Mouse (Mus musculus) MEL-GATA-1-ER (cell line): ENCODE measurements around the gene Kank1.
A peak's percentile ranks its signal among the peaks of the same experiment; 100 is the strongest.

Experiments used
- DNase-seq: peaks from one replicate; pipeline ENCODE4 v3.0.0-alpha.2; 2012; ENCODE audit warnings: low read depth; ENCODE audit errors: extremely low read depth

The Kank1 gene

DNA sequence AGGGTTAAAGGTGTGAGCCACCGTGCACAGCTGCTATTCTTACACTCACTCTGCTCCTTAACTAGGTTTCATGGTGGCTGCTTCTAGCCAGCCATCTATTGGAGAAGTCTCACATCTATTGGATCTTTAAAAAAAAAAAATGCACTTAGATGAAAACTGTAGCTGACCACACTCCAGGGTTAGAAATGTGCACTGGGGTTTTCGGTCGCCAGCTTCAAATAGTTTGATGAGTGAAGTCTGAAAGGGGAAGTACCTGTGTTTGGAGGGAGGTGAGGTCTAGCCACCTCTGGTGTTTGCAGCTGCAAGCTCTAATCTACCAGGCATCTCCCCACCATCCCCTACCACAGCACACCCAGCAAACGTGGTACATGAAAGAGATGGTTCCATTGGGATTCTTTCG lies 74.2 kb downstream of the Kank1 start:
- DNase-seq: no peak

- DNase-seq: no peak
Measured at GRCm38 (mm10) chr19:25311626-25312025, 74.9 kb downstream of the Kank1 start.

GRCm38 (mm10) chr19:25315458-25315889 lies 78.7 kb downstream of the Kank1 start:
- DNase-seq: no peak

GRCm38 (mm10) chr19:25315993-25316392 lies 79.2 kb downstream of the Kank1 start:
- no peak for DNase-seq

DNA sequence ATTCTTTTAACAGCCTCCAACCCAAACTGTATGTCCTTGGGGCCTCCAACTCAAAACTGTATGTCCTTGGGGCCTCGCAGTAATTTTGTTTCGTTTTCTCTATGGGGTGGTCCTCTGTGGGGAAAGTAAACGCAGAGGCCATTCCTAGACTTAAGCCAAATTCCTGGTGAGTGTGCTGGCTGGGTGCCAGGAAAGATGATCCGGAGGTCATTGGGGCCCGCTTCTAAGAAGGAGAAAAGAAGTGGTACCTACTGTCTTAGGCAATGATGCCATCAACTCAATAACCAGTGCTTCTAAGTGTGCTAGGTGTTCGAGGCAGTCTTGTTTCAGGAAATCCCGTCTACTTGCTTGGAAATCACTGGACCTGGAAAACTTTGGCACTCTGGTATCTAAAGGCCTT lies 87.5 kb downstream of the Kank1 start:
- no peak for DNase-seq

DNA sequence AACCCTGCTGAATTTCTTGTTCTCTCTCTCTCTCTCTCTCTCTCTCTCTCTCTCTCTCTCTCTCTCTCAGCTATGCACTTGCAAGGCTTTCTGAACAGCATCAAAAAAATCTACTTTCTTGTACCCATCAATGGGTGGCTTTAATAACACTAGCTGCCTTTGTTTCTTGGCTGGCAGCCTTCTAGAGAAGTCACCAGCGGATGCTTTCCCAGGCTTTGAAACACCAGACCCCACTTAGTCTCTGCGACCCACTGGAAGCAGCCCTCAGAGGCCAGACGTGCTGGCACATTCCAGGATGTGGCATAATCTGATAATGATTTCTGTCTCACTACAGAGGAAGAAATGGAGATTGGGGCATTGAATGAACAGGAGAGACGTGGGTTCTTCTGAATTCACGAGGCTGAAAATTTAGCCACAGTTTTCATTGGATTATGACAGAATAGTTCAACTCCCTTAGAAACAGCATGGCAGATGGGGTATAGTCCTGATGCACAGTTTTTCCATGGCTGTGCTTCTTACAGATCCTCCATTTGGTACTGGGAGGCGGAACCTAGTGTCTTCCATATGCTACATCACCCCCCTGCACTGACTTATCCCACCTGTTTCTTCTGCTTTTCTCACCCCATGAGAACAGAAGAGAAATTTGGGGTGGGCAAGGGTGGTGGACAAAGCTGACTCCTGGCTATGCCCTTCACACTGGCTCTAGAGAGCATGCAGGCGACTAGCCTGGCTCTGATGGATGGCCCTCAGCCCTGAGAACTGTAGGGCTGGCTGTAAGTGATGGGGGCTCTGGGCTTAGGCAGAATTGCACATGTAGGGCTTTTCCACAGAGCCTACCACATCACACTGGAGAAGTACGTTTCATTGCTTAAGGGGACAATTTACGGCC lies 88.6 kb downstream of the Kank1 start:
- DNase-seq: no peak

DNA sequence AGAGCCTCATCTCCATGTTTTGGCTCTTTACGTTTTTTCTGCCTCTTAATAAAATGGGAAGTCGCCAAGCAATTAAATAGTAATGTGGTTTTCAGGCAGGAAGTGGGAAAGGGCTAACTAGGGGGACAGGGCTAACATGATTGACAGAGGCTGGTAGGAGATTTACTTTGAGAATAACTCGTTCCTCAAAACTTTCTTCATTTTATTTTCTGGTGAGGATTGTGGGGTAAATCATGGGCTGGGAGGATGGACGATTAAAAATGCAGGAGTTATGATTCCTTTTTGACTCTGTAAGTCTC lies 89.2 kb downstream of the Kank1 start:
- DNase-seq: no peak

- DNase-seq: no peak
Measured at GRCm38 (mm10) chr19:25327633-25328032, 90.9 kb downstream of the Kank1 start.

- DNase-seq: no peak
Measured at GRCm38 (mm10) chr19:25334360-25334759, 97.6 kb downstream of the Kank1 start.

DNA sequence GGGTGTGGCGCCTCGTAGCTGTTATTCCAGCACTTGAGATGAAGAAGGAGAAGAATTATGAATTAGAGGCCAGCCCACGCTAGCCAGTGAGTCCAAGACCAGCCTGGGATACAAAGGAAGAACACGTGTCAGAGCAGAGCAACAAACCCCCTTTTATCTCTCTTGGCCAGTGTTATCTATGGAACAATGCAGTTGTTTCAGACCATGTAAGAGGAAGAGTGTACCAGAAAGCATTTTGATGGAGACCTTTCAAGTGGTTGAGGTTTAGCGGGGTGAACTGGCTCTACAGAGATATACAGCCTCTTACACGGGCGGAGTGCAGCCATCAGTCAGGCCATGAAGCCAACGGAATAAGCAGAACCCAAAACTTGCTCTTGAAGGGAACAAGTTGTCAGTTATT lies 100.0 kb downstream of the Kank1 start:
- no peak for DNase-seq

- no peak for DNase-seq
Measured at GRCm38 (mm10) chr19:25340630-25341620, 104.2 kb downstream of the Kank1 start.

- no peak for DNase-seq
Measured at GRCm38 (mm10) chr19:25342026-25342425, 105.3 kb downstream of the Kank1 start.

- peak; percentile 66 for DNase-seq
Measured at GRCm38 (mm10) chr19:25343657-25344322, 107.0 kb downstream of the Kank1 start.

DNA sequence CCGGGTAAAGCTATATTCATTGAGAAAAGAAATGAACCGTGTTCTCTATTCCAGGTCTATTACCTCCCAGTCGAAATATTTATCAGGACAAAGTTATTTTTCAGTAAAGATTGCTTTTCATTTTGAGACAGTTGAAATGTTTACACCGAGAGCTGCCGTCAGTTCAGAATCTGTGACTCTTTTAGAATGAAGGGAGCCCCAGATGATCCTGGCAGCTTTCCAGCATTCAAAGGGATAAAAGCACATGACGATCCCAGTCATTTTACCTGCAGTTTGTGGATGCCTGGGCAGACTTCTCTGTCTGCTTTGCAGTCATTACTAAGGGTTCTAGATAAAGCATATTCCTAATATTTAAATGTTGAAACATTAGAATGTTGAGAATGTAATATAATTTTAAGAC lies 107.6 kb downstream of the Kank1 start:
- DNase-seq: no peak

DNA sequence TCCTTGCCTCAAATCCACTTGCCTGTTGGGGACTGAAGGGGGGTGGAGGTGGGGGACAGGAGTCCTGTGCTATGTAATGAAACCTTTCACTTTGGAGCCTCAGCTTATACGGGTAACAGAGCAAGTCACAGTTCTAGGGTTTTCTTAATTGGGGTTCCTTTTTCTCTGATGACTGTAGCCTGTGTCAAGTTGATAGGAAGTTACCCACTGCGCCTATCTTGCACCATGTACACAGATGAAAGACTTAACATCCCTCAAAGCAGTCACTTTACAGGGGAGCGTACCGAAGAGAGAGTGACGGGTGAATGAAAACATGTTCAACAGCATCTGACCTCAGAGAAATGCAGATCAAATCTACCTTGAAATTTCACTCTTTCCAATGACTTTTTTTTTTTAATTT lies 109.2 kb downstream of the Kank1 start:
- DNase-seq: no peak

DNA sequence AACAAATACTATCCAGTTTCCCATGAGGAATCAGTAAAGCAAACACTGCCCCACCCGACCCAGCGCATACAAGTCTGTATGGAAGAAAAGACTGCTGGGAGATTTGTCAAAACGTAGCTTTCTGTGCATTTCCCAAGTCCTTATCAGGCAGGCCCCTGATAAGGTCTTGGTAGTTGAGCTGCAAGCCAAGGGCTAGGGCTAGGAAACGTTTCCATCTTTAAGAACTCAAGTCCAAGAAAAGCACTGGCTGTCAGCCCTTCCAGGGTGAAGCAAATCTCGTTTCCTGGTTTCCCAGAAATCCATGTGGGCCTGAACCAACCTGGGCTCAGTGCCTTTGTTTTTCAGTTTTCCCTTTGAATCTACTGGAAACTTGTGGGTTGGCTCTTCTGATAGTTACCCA lies 110.7 kb downstream of the Kank1 start:
- DNase-seq: no peak

DNA sequence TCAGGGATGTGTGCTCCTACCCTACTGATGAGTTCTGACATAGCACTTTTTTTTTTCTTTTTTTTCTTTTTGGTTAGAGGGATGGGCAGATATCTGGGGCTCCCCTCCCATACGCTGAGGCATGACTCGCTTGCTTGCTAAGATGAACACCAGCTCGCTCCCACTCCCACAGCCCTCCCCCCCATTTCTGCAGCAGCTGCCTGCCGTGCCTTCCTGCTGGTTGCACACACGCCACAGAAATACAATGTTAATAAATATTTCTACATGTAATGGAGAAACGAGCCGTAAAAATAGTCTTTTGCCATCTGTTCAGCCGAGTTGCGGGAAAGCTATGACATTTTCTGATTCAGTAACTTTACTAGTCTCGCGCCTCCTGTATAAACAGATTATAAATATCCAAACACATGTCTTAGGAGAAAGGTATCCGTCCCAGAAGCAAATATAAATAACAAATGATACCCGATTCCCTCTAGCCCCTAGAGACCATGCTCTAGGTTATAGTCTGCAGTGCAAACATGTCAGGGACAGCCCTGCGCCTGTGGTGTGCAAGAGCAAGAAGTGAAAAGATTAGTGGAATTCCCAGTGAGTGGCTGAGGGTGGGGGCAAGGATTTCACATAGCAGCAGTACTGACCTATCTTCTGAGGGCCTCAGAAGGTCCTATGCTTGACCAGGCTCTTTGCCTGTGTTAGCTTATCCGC lies 114.6 kb downstream of the Kank1 start:
- no peak for DNase-seq

DNA sequence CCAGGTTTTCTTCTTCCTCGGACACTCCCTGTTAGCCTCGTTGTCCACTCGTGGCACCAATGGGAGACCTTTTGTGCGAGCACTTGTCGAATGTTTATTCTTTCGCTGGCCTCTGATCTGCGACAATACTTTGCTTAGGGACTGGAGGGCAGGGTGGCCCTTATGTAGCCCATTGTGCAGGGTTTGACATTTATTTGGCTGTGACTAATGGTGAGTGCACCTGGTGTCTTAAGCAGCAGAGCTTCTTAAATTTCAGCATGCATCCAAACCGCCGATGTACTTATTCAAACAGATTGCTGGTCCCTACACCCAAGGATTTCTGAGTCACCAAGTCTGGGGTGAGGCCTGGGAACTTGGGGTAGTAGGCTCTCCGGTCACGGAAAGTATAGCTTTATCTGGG lies 120.3 kb downstream of the Kank1 start:
- no peak for DNase-seq

DNA sequence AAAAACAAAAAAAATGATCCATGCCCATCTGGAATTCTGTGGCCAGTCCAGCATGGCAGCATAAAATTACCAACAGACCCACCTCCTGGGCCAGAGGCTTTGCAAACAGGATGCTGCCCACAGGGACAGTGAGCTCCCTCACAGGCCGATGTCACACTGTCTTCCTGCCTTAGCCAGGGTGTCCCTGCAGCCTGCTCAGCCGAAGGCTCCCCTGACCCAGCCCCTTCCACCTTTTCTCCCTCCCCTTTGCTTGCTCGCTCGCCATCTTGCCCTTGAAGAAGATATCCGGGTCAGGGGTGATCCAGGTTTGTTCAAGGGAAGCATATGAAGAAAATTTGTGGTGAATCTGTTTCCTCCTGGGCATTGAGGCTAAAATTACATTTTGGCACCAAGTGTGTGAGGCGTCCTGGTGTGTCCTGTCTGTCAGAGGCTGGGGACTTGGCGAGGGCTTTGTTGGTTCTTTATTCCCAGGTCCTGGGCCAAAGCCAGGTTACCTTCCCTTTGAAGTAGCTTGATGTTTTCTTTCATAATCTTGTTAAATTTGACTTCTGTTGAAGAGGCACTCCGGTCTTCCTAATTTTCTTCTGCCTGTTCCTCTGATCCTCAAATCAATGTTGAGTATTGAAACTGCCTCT lies 121.8 kb downstream of the Kank1 start:
- DNase-seq: no peak

- DNase-seq: no peak
Measured at GRCm38 (mm10) chr19:25360571-25361029, 123.8 kb downstream of the Kank1 start.

DNA sequence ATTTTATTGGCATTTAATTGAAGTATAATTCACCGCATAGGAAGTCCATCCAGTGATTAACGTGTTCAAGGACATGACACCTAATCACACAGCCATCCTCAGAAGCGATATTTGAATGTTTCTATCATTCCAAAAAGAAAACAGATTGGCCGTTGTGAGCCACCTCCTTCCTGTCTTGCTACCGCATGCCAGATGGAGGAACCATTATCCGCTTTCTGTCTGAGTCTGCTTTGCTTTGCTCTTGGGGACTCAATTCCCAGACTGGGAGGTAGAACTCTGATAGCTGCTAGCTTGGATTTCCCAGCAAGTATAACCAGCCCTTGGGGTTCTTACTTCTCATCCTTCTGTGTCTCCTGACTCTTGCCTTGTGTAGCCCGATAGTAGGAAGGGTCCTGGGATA lies 125.2 kb downstream of the Kank1 start:
- no peak for DNase-seq
